Mouse (Mus musculus): ENCODE measurements around the gene Nol4l. TPM values are rescaled to one million over a fixed set of nuclear protein-coding genes. Genes with fewer than 3 reads are reported as not detected.

The Nol4l gene
- polyA plus RNA-seq (2015; fragmentation: Nextera tagmentation; extraction: Ambion mirVana), result 13.7 and 14.2 TPM in 2 replicates

DNA sequence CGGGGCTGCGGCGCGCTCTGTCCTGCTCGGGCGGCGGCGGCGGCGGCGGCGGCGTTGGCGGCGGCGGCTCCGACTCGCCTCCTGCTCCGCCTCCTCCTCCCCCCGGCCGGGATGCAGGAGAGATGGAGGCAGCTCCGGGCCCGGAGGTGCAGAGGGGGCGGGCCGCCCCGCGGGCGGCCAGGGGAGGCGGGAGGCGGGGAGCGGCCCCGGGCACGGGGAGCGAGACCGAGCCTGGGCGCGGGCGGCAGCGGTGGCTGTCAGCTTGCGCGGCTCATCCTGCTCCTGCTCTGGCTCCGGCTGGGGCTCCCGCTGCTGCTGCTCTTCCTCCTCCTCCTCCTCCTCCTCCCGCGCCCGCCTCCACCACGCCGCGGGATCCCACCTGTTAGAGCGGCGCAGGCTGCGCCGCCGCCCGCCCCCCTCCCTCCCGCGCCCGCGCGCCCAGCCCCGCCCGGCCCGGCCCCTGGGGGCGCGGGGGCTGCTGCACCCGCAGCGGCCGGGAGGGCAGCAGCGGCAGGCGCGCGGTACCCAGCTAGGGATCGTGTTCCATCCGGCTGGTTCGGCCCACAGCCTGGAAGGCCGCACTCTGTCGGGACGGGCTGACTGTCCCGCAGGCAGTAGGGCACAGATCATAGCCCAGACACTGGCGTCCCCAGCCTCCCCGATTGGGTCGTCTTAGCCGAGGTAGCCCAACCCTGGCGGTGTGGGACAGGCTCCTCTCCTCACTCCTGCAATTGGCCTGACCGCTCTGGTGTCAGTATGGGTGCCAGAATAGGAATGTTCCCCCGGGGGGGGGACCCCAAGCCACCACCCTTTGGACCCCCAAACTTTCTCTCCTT, at the start of gene Nol4l:
Gene Nol4l (minus strand): TSS at position 41 of the 836 bp plus-strand sequence.
- H3K27me3 ChIP-seq, result peaks cover 25% of the 10 kb centered on the region
- peak within 1 kb of the TSS; percentile 99 for H3K4me2 ChIP-seq
- ATAC-seq (replicated peaks; ENCODE audit: low FRiP score), result peak; percentile 29
- H3K9ac ChIP-seq, result peak within 1 kb of the TSS; percentile 55
- H3K27ac ChIP-seq, result peak within 1 kb of the TSS; percentile 69
- H3K4me1 ChIP-seq, result peaks cover 53% of the 10 kb centered on the region
- 1% methylated on average over 51 of the region's 86 CpGs for WGBS
- H3K4me3 ChIP-seq (replicated peaks), result peak within 1 kb of the TSS; percentile 63
- H3K9me3 ChIP-seq (replicated peaks), result no peaks in the 10 kb centered on the region
- no peaks in the 10 kb centered on the region for H3K36me3 ChIP-seq

DNA sequence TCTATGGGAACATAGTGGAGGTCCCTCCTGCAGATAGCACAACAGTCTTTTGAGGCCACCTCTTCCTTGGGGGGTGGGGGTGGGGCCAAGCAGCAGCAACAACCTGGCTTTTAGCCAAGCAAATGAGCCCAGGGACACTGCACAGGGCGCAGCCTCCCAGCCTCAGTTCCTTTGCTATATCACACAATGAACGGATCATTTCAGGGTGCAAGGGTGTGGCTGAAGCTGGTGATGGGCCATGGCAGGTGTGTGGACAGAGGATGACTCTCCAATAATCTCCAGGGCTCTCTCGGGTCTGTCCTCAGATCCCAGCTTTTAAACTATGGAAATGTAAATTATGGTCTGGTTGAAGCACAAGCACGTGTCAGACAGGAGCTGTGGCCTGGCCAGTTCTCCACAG, 47.4 kb upstream of the Nol4l start:
- H3K27me3 ChIP-seq, result no peaks in the 10 kb centered on the region
- 69% methylated on average over 4 of the region's 4 CpGs for WGBS
- no peak overlapping the region for H3K9ac ChIP-seq
- peaks cover 5% of the 10 kb centered on the region; the same call in 1 of the 2 replicates for H3K4me1 ChIP-seq
- no peak overlapping the region for H3K27ac ChIP-seq
- H3K36me3 ChIP-seq, result no peaks in the 10 kb centered on the region
- H3K4me2 ChIP-seq, result no peak overlapping the region
- no peaks in the 10 kb centered on the region for H3K9me3 ChIP-seq (replicated peaks)
- H3K4me3 ChIP-seq (replicated peaks), result no peak overlapping the region
- no peak for ATAC-seq (replicated peaks; ENCODE audit: low FRiP score)

DNA sequence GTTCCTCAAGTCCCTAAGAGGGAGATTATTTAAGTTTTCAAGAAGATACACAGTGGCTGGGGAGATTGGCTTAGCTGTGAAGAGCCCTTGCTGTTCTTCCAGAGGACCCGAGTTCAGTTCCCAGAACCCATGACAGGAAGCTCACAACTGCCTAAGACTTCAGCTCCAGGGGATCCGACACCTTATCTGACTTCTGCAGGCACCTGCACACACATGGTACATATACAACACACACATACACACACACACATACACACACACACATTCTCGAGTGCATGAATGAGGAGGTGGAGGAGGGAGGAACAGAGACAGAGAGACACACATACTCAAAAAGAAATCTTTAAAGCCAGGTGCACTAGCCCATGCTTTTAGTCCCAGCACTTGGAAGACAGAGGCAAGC, 46.4 kb upstream of the Nol4l start:
- H3K4me2 ChIP-seq, result no peak overlapping the region
- no peak overlapping the region for H3K4me3 ChIP-seq (replicated peaks)
- no peak overlapping the region for H3K27ac ChIP-seq
- H3K4me1 ChIP-seq, result peaks cover 5% of the 10 kb centered on the region; the same call in 1 of the 2 replicates
- 75% methylated on average over 3 of the region's 3 CpGs for WGBS
- no peak for ATAC-seq (replicated peaks; ENCODE audit: low FRiP score)
- H3K9ac ChIP-seq, result no peak overlapping the region
- no peaks in the 10 kb centered on the region for H3K9me3 ChIP-seq (replicated peaks)
- no peaks in the 10 kb centered on the region for H3K27me3 ChIP-seq
- H3K36me3 ChIP-seq, result no peaks in the 10 kb centered on the region

DNA sequence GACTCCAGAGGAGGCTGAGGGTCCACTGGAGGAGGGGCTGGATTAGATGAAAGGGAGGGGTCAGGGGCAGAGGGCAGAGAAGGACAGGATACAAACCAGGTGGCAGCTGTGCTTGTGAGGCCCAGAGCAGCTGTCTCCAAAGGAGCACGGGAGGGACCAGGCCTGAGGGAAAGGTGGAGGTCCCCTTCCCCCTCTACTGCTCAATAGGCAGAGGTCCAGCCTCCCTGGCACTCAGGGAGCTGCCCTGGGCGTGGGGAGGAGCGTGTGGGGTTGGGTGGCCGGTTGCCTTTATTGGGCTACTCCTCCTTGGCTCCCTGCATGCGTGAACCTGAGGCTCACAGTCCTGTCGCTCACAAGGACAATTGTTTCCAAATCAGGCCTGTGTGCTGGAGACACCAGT, 45.8 kb upstream of the Nol4l start:
- WGBS, result 23% methylated on average over 6 of the region's 6 CpGs
- Histone ChIP-seq H3K36me3 (no peaks in the 10 kb centered on the region), H3K4me3 (replicated peaks) (no peak overlapping the region), H3K4me1 (peaks cover 5% of the 10 kb centered on the region; the same call in 1 of the 2 replicates), H3K4me2 (no peak overlapping the region), H3K9me3 (replicated peaks) (no peaks in the 10 kb centered on the region), H3K27me3 (no peaks in the 10 kb centered on the region), H3K9ac (no peak overlapping the region), H3K27ac (no peak overlapping the region)
- no peak; the same call in 1 of the 2 replicates for ATAC-seq (replicated peaks; ENCODE audit: low FRiP score)

DNA sequence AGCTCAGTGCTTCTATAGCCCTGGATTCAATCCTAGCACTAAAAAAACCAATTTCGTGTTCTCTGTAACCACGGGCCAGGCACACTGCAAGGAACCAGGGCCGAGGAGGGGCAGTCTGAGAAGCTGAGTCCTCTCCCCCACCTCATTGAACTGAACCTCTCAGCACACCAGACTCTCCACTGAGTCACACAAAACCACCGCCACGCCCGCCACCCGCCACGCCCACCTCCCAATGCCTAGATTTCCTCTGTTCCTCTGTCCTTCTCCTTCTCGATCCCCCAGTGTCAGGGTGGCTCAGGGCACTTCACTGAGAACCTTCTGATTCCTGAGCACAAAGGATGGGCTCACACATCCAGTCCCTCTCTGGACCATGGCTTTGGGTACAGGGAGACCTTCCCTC, 43.3 kb upstream of the Nol4l start:
- ATAC-seq (replicated peaks; ENCODE audit: low FRiP score), result no peak
- H3K27ac ChIP-seq, result no peak overlapping the region
- peaks cover 5% of the 10 kb centered on the region; the same call in 1 of the 2 replicates for H3K4me1 ChIP-seq
- no peaks in the 10 kb centered on the region for H3K27me3 ChIP-seq
- H3K9me3 ChIP-seq (replicated peaks), result no peaks in the 10 kb centered on the region
- H3K4me3 ChIP-seq (replicated peaks), result no peak overlapping the region
- no peak overlapping the region for H3K9ac ChIP-seq
- H3K4me2 ChIP-seq, result no peak overlapping the region
- WGBS, result 87% methylated on average over 9 of the region's 9 CpGs
- H3K36me3 ChIP-seq, result no peaks in the 10 kb centered on the region

DNA sequence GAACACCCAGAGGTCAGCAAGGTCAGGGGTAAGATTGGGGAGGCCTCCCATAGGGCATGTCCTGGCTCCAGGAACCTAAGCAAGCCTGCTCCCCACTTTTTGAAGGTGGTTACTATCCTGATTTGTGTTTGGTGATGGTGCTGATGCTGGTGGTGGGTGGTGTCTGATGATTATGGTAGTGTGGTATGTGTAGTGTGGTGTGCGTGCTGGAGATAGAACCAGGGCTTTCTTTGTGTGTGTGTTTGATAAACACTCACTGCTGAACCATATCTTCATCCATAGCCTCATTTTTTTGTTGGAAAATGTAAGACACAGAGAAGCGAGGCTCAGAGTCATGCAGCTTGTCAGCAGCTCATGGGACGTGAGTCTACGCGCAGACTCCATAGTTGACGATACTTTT, 38.8 kb upstream of the Nol4l start:
- Histone ChIP-seq H3K27me3 (no peaks in the 10 kb centered on the region), H3K4me3 (replicated peaks) (no peak overlapping the region), H3K4me1 (no peaks in the 10 kb centered on the region), H3K4me2 (no peak overlapping the region), H3K9ac (no peak overlapping the region), H3K36me3 (no peaks in the 10 kb centered on the region), H3K9me3 (replicated peaks) (no peaks in the 10 kb centered on the region), H3K27ac (no peak overlapping the region)
- no peak for ATAC-seq (replicated peaks; ENCODE audit: low FRiP score)
- WGBS, result 89% methylated on average over 6 of the region's 6 CpGs

DNA sequence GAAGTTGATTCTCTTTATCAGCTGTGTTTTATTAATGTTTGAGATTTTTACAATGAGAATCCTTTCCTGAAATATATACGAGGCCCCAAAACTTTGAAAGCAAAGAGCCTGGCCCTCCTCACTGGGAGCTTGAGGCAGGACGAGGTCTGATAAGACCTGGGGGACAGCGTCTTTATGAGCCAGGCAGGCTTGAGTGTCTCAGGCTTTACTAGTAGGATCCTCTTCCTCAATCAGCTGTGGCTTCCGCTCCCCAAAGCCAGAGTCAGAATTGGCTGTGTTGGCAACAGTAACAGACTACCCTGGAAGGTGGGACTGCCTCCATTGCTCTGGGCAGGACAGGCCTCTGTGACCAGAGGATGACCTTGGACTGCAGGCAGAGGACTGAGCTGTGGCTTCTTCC, 38.2 kb upstream of the Nol4l start:
- Histone ChIP-seq H3K9me3 (replicated peaks) (no peaks in the 10 kb centered on the region), H3K27me3 (no peaks in the 10 kb centered on the region), H3K4me3 (replicated peaks) (no peak overlapping the region), H3K36me3 (no peaks in the 10 kb centered on the region), H3K4me1 (no peaks in the 10 kb centered on the region), H3K9ac (no peak overlapping the region), H3K27ac (no peak overlapping the region), H3K4me2 (no peak overlapping the region)
- ATAC-seq (replicated peaks; ENCODE audit: low FRiP score), result no peak
- 73% methylated on average over 4 of the region's 4 CpGs for WGBS

DNA sequence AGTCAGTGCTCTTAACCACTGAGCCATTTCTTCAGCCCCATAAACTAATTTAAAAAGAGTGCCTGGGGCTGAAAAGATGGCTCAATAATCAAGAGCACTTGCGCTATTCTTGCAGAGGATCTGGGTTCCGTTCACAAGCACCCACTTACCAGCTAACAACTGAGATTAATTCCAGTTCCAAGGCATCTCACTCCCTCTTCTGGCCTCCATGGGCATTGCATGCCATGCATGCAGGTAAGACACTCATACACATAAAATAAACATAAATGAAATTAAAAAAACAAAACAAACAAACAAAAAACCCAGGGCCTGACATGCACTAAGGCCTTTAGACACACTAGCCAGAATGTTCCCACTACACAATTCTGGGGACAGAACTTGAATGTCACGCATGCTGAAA, 34.6 kb upstream of the Nol4l start:
- Histone ChIP-seq H3K36me3 (no peaks in the 10 kb centered on the region), H3K9me3 (replicated peaks) (no peaks in the 10 kb centered on the region), H3K4me3 (replicated peaks) (no peak overlapping the region), H3K27me3 (no peaks in the 10 kb centered on the region), H3K4me2 (no peak overlapping the region), H3K9ac (no peak overlapping the region), H3K4me1 (peaks cover 32% of the 10 kb centered on the region), H3K27ac (no peak overlapping the region)
- 81% methylated on average over 3 of the region's 3 CpGs for WGBS
- no peak for ATAC-seq (replicated peaks; ENCODE audit: low FRiP score)

DNA sequence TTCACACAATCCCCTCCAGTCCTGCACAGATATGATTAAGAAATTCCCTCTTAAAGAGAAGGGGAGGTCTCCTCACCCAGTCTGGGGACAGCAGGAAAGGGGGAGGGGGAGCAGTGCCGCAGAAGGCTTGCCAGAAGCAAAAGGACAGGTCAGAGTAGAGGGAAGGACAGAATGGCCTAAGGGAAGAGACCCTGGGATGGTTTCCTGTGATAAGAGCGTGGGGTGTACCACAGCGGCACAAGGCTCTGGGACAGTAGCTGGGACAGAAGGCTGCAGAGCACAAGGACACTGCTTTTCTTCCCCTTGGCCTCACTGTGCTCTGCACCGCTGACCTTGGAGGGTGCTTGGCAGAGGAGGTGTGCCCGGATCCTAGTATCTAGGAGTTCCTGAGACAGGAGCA, 31.8 kb upstream of the Nol4l start:
- 15% methylated on average over 5 of the region's 5 CpGs for WGBS
- peak; percentile 38; the same call in 1 of the 2 replicates for ATAC-seq (replicated peaks; ENCODE audit: low FRiP score)
- peak overlapping the region; percentile 91 for H3K27ac ChIP-seq
- no peak overlapping the region for H3K9ac ChIP-seq
- peak overlapping the region; percentile 57 for H3K4me2 ChIP-seq
- no peaks in the 10 kb centered on the region for H3K36me3 ChIP-seq
- H3K27me3 ChIP-seq, result no peaks in the 10 kb centered on the region
- H3K4me3 ChIP-seq (replicated peaks), result peak overlapping the region; percentile 28
- peaks cover 45% of the 10 kb centered on the region for H3K4me1 ChIP-seq
- H3K9me3 ChIP-seq (replicated peaks), result no peaks in the 10 kb centered on the region

DNA sequence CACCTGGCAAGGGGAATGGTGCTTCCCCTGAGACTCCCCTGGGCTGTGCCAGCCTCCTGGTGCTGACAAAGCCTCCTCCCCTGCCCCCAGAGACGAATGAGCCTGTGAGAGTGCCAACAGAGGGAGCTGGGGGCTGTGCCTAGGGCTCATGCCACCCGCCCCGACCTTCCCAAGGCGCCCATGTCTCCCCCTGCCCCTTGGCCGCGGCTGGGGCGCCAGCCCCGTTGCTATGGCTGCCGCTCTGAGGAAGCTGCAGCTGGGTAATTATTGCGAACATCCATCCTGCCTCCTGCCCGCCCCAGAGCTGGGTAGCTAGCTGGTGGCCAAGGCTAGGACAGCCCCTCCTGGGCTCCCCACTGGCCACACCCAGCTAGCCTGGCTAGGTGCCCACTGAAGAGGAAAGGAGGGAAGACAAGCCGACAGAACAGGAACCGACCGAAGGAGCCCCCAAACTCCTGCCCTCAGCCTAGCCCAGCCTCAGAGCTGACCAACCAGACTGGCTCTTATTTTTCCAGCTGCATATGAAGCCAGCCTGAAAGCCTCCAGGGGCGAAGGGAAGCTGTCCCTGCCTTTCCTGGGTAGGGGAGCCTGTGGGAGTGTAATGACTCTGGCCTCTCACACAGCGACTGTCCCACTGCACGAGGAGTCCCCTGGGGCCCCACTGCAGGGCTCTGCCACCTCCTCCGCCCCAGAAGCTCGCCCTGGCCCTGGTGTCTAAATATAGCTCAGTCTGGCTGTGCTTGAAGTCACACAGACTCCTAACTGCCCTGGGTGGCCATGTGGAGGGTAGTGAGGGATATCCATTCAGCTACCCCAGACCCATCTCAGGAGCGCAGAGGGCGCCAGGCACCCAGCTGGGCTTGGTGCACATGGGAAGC, 31.1 kb upstream of the Nol4l start:
- ATAC-seq (replicated peaks; ENCODE audit: low FRiP score), result peak; percentile 89
- peak overlapping the region; percentile 91 for H3K27ac ChIP-seq
- H3K27me3 ChIP-seq, result no peaks in the 10 kb centered on the region
- H3K9me3 ChIP-seq (replicated peaks), result no peaks in the 10 kb centered on the region
- peaks cover 50% of the 10 kb centered on the region for H3K4me1 ChIP-seq
- no peaks in the 10 kb centered on the region for H3K36me3 ChIP-seq
- H3K4me3 ChIP-seq (replicated peaks), result peak overlapping the region; percentile 28
- peak overlapping the region; percentile 57 for H3K4me2 ChIP-seq
- 0 out of 2 replicates have a peak overlapping the region, but pooled peaks have one; percentile 29 for H3K9ac ChIP-seq
- 5% methylated on average over 21 of the region's 21 CpGs for WGBS

DNA sequence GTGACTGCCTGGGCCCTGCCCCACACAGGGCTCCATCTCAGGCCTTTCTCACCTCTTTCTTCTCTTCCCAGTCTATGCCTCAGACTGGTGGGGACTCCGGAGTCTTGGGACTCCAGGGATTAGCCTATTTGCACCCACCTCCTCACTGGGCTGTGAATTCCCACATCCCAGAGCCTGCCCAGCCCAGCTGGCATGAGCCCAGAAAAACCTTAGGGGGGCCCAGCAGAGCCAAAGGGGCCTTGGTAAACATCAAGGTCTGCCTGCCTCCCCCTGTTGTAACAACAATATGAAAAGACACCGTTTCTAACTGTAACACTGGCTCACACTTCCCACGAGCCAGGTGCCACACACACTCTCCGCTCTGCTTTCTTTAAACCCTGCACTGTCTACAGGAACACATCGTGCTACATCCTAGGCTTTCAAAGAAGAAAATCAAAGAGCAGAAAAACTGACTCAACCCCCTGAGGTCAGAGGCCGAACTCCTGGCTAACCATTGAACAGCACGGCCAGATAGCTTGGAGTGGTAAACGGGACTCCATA, 29.9 kb upstream of the Nol4l start:
- Histone ChIP-seq H3K4me3 (replicated peaks) (no peak overlapping the region), H3K9me3 (replicated peaks) (no peaks in the 10 kb centered on the region)
- WGBS, result 51% methylated on average over 8 of the region's 8 CpGs

DNA sequence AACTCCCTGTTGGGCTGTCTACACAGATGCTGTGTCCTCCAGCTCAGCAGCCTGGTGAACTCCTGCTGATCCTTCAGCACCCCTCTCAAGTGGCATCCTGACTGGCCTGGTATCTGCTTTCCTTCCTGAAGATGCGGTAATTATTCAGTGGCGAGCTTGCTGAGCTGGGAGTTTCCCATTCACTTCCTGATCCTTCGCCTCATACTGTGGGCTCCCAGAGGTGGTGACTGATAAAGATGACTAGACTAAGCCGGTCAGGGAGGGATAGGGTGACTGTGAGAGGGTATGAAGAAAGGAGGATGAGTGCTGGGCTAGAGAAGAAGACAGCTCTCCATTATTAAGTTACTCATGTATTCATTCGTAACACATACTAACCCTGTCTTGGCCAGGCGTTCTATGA, 28.7 kb upstream of the Nol4l start:
- H3K9ac ChIP-seq, result no peak overlapping the region
- H3K4me3 ChIP-seq (replicated peaks), result no peak overlapping the region
- H3K27me3 ChIP-seq, result no peaks in the 10 kb centered on the region
- H3K4me1 ChIP-seq, result peaks cover 50% of the 10 kb centered on the region
- H3K27ac ChIP-seq, result no peak overlapping the region
- ATAC-seq (replicated peaks; ENCODE audit: low FRiP score), result no peak
- no peaks in the 10 kb centered on the region for H3K36me3 ChIP-seq
- no peaks in the 10 kb centered on the region for H3K9me3 ChIP-seq (replicated peaks)
- no peak overlapping the region for H3K4me2 ChIP-seq
- 58% methylated on average over 6 of the region's 6 CpGs for WGBS

More for the DNA sequence above, 29.9 kb upstream of the Nol4l start:
- no peaks in the 10 kb centered on the region for H3K36me3 ChIP-seq
- no peak for ATAC-seq (replicated peaks; ENCODE audit: low FRiP score)
- no peaks in the 10 kb centered on the region for H3K27me3 ChIP-seq
- H3K4me2 ChIP-seq, result no peak overlapping the region
- H3K9ac ChIP-seq, result no peak overlapping the region
- peaks cover 50% of the 10 kb centered on the region for H3K4me1 ChIP-seq
- no peak overlapping the region for H3K27ac ChIP-seq
